Mouse (Mus musculus) kidney, adult 11 months (tissue): ENCODE data around the gene Ddt.

Experiments
- DNase-seq: peaks from one replicate; pipeline ENCODE4 v3.0.0; 2022

Ddt gene

GRCm38 (mm10) chr10:75772795-75773664 lies at the start of gene Ddt:
TSS of gene Ddt (minus strand) at chr10:75773414.
- peak; percentile 95 for DNase-seq

DNA sequence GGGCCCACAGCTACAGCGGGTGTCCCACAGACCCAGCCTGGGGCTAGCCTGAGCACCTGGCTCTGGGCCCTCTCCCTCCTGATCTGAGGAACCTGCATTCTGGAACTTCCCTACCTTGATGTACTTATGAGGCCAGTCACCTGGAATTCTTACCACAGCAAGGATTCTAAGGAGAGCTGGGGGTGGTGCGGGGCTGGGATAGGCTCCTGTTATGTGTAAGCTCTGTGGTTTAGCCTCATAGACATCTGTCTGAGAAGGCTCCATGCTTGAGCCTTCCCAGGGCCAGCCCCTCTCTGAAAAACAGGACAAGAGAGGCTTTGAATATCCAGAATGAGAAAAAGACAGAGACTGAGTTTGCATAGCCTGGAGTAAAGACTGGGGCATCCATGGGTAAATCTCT lies 49.2 kb upstream of the Ddt start, which contains the start of gene Gstt4:
Gene Gstt4, minus strand, starts transcription at position 101 of the 400 bp plus-strand sequence.
- no peak for DNase-seq

- no peak for DNase-seq
Observed at GRCm38 (mm10) chr10:75819882-75820281, 46.7 kb upstream of the Ddt start.

- no peak for DNase-seq
Observed at GRCm38 (mm10) chr10:75818641-75819040, 45.4 kb upstream of the Ddt start.

DNA sequence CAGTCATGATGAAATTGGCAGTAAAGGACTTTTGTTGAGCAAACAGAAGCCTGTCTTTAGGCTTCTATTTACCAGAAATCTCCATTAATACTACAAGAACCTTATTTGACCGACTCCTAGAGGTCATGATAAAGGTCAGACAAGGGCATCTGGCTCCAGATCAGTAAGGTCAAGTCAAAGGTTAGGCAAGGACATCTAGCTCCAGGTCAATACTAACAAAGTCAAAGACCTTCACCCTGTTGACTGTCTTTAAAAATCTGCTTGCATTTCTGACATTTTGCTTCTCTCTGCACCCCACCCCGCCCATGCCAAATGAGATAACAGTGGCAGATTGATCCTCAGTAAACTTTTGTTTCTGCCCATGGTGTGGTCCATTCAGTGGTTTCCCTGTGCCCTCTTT lies 31.0 kb upstream of the Ddt start:
- no peak for DNase-seq

DNA sequence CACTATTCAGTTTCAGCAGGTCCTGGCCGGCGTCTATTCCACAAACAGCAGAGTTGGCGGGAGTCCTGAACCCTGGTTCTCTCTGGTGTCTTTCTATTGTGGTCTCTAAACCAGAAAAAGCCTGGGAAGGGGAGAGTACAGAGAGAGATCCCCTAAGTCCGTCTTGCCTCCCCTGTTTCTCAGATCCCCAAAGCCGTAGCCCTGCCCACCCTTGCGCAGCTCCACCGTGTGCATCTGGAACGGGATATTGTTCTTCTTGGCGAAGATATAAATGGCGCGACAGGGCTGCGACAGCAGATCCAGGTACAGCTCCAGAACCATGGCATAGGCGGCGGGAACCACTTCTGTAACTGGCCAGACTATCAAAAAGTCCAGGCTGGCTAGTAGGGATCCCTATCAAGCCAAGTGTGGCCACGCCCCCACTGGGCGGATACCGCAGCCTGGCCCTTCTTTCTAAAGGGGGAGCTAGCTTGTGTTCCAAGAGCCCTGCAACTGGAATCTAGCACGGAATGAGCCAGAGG lies 25.0 kb upstream of the Ddt start, which contains the start of gene Gstt1:
Gene Gstt1, minus strand, starts transcription at position 409 of the 521 bp plus-strand sequence.
- peak; percentile 79 for DNase-seq

DNA sequence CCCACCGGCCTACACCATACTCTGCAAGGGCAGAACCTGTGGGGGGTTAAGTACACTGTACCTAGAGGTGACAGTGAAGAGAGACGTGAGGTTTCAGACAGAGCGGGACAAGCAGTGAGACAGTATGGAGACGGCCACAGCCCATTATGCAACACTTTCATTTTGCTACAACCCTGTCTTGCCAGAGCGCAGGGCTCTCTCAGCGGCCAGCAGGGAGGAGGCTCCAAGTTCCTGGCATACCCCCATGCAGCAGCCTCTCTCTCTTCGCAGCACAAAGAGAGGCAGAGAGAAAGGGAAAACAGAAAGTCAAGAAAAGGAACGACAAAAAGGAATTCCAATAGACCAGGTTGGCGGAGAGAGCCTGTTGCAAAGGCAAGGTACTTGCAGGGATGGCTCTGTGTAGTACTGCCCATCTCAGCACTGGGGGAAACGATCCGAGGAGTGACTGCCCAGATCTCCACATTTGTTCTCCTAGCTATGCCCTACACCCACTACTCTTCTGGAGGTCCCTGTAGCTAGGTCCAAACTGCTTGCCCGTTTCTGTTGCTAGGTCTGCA lies 24.5 kb upstream of the Ddt start:
- DNase-seq: peak; percentile 59

GRCm38 (mm10) chr10:75796731-75797516 lies 23.7 kb upstream of the Ddt start:
- peak; percentile 41 for DNase-seq

- peak; percentile 82 for DNase-seq
Observed at GRCm38 (mm10) chr10:75794880-75795279, 21.7 kb upstream of the Ddt start.

DNA sequence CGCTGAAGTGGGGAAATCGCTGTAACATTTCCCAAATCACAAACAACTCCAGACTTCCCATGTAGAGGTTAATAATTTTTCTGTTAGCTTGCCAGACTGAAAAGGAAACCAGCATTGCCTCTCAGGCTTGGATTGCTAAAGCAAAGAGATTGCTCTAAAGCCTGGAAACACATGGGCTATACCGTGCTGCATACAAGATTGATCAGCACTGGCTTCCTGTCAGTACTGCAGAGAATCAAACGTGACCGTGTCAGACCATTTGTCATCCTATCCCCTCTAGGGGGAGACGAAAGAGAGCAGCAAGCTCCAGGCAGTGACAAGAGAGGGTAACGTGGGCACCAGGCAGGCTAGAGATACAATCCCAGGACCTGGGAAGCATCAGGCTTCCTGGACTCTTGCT lies 17.6 kb upstream of the Ddt start:
- no peak for DNase-seq

GRCm38 (mm10) chr10:75789841-75790240 lies 16.6 kb upstream of the Ddt start:
- DNase-seq: peak; percentile 84

DNA sequence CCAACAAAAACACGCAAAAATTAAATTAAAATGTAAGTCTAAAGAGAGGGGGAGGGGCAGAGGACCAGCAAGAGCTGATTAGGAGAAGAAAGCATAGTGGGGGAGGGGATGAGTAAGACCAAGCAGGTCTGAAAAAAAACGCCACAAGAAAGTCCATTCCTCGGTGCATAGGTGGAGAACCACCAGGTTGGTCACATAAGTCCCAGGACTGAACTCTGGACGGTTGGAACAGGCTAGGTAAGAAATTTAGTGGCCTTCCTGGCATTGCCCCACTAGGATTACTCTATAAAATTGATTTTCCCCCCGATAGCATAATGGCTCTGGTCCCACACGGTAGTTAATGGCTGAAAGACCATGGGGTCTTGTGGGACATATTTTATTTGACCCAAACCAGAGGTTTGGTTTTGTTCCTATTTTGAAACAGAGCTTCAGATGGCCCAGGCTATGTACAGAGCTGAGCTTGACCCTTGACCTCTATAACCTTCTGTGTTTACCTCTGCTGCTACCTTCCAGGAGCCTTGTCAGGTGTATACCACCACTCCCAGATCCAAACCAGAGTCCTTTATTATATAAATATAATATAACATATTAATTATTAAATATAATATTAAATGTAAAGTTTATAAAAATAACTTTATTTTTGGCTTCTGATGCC lies 16.0 kb upstream of the Ddt start:
- DNase-seq: no peak

GRCm38 (mm10) chr10:75788277-75788676 lies 15.1 kb upstream of the Ddt start:
- DNase-seq: no peak

- no peak for DNase-seq
Observed at GRCm38 (mm10) chr10:75785442-75785841, 12.2 kb upstream of the Ddt start.

DNA sequence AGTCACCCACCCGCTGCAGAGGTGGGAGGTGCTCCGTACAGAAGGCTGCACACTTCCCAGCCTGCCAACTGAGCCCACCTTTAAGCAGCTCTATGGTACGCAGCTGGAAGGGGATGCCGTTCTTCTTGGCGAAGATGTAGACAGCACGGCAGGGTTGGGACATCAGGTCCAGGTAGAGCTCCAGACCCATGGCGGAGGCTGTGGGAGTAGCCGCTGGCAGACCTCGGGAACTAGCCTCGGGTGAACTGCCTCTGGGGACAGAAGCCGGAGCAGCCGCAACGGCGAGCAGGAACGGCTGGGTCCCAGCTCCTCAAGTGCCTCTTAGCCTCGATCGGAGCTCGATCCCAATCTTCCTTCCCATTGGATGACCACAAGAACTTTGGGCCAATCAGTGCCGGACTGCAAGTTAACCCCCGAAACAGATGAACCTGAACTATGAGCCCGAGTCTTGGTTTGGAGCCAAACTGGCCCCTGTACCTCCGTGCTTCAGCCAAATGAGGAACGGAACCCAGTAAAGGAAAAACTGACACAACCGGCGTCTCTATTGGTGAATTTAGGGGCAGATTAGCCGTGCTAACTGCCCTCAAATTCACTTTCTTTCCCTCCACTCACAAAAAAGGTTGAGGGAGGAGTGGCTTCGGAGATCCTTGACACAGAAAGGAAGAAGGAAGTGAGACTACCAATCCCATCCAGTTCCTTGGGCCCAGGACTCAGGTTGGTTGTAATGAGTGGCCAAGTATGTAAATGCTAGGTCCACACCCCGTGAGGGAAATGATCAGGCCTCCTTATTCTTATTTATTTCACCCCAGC lies 7.8 kb upstream of the Ddt start, which contains the start of the genes Gm20441 and Gstt3:
Gene Gm20441, minus strand, starts transcription at position 186 of the 810 bp plus-strand sequence.
Gene Gstt3, minus strand, starts transcription at position 646 of the 810 bp plus-strand sequence.
- peak; percentile 92 for DNase-seq

GRCm38 (mm10) chr10:75779206-75780174 lies 6.3 kb upstream of the Ddt start:
- DNase-seq: peak; percentile 78

DNA sequence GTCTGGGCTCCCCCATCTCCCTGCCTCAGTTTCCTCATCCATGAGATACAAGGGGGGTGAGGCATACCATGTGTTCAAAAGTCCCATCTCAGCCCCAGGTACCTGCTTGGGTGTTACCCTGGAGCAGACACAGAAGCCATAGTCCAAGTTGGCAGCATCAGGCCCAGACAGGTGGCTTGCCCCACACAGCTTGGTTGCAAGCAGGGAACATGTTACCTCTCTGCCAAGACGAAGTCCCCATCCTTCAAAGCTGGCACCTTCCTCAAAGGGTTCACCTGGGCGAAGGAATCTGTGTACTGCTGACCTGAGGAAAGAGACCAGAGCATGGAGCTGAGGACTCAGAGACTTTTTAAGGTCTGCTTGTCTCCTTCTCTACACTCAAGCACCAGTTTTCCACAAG lies 4.7 kb upstream of the Ddt start:
- no peak for DNase-seq

- no peak for DNase-seq
Observed at GRCm38 (mm10) chr10:75776562-75776961, 3.3 kb upstream of the Ddt start.

- DNase-seq: no peak
Observed at GRCm38 (mm10) chr10:75774587-75774986, 1.4 kb upstream of the Ddt start.

GRCm38 (mm10) chr10:75774102-75774501 lies 888 bp upstream of the Ddt start:
- DNase-seq: no peak
